Mouse (Mus musculus): ENCODE results near the gene Klk13. TPM values are rescaled to one million over a fixed set of nuclear protein-coding genes. Genes with fewer than 3 reads are reported as not detected.

Gene Klk13
- total RNA-seq, 2 experiments from 2014 or later, result not detected

DNA sequence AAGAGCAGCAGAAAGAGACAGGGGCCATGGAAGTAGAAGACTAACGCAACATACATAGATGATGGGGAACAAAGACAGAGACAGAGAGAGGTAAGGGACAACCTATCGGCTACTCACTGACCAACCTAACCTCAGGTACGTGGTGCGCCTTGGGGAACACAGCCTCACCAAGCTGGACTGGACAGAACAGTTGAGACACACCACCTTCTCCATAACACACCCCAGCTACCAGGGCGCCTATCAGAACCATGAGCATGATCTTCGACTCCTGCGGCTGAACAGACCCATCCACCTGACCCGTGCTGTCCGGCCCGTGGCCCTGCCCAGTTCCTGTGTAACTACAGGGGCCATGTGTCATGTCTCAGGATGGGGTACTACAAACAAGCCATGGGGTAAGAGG lies 58.3 kb downstream of the Klk13 start:
- peak in 1 of 2 experiments; percentile 4 for DNase-seq (ENCODE audit: low spot score in 2 of 2)

DNA sequence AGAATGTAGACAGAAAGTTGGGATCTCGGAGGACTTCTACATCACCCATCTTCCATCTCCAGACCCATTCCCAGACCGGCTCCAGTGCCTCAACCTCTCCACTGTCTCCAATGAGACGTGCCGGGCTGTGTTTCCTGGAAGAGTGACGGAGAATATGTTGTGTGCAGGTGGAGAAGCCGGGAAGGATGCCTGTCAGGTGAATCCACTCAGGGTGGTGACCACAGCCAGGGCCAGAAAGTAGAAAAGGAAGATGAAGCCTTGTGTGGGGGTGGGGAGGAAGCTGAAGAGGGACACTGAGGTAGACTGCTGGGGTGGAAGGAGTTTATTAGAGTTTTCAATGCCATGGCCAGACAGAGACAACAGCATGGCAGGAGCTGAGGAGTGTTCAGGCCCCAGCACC lies 59.5 kb downstream of the Klk13 start:
- DNase-seq (ENCODE audit: low spot score in 2 of 2), result peak in 1 of 2 experiments; percentile 4

DNA sequence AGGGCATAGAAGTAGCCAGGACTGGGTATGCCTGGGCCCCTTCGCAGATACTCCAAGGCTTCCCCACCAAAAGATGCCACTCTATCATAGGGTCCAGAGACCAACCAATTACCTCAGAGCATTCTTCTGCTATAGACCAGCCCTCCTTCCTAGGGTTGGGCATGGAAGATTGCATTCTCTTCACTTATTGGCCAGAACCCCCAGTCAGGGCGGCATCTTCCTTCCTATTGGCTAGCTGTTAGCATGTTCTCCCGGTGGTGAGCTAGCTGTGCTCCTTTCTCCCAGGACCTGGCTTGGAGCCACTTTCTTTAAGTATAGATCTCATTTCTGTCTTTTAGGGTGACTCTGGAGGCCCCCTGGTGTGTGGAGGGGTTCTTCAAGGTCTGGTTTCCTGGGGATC lies 60.5 kb downstream of the Klk13 start:
- peak in 1 of 2 experiments; percentile 5 for DNase-seq (ENCODE audit: low spot score in 2 of 2)

DNA sequence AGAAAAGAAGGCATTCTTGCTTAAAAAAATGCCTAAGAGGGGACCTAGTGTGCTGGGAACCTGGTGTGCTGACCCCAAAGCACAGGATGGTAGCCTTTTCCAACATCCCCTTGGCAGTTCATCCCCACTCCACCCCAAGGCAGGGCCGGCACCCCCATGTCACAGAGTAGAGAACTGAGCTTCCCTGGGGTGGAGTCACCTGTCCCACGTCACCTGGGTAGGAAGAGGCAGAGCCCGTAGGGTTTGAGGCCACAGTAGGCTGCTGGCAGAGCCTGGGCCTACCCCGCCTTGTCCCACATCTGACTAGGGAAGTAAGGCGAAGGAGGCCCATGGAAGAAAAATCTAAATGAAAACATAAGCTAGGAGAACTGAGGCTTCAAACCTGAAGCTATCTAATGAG lies 62.0 kb downstream of the Klk13 start, which contains the start of gene Klk11:
Klk11 (plus strand) TSS at position 241 of the 400 bp plus-strand sequence.
- DNase-seq (ENCODE audit: low spot score in 2 of 2), result peak in 1 of 2 experiments; percentile 4

DNA sequence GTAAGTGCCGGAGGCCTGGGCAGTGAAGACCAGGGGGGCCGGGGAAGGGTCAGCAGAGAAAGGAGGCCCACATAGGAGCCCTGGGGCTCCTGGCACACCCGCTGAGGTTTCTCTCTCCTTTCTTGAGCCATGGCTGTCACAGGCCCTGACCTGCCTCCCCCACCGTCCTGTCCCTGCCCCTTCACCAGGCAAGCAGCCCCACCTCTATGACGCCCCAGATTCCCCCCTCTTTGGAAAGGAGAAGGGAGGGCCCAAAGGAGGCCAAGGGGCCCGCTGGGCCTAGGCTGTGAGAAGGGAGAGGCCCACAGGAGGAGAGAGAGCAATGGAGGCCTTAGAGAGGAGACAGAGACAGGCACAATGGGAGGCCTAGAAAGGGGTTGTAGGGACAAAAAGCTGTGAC lies 62.4 kb downstream of the Klk13 start:
- peak in 1 of 2 experiments; percentile 6 for DNase-seq (ENCODE audit: low spot score in 2 of 2)

DNA sequence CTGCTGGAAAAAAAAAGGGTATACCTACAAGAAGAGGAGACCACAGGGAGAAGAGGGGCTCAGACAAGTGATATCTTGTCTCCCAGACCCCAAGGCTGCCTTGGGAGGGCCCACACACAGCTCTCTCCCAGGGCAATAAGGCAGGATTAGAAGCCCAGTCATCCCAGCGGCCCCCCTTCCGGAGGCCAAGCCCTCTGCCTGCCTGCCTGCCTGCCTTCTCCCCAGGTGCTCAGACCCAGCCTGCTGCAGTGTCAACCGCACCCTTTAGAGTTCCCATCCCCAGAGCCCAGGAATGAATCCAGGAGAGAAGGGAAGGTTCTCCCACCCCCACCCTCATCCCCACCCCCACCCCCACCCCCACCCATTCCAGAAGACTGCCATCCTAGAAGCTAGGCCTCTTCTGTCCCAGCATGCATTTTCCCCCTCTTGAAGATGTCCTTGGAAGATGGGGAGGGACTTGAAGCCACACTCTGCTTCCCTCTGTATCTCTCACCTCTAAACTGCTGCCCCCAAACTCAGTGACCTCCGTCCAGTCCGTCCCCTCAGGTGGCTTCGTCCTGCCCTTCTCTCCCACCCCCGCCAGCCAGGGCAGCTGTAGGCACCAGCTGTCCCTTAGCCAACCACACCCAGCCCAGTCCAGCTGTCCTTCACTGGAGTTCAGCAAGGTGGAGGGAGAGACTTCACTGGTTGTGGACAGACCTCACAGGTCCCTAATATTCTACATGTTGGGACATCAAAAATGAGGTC lies 63.1 kb downstream of the Klk13 start:
- DNase-seq (ENCODE audit: low spot score in 2 of 2), result peak in 1 of 2 experiments; percentile 6

DNA sequence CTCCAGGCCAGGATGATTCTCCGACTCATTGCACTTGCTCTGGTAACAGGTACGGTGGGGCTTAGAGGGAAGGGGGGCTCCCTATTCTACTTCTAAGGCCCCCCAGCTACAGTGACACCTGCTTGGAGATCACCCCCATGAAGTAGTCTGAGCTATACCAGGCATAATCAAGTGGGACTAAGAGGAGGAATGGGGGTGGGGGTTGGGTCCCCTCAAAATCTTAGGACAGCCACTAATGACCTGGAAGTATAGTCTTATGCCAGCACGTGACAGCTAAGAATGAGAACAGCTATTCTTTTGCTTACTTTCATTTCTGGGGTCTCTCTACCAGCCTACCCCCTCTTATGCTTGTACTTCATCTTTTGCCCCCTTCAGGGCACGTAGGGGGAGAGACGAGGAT lies 64.1 kb downstream of the Klk13 start:
- DNase-seq (ENCODE audit: low spot score in 2 of 2), result peak in 1 of 2 experiments; percentile 2

Other genes starting within 250 kb of the Klk13 start
- 1 to 10 TPM; 3.7 to 4.9 TPM for gene Vsig10l, start 249.4 kb upstream of the Klk13 start, total RNA-seq (2021)
- under 1 TPM; 0.54 to 0.64 TPM for gene Iglon5, start 222.5 kb upstream of the Klk13 start, total RNA-seq (2021)
- not detected for gene 4931406B18Rik, start 206.6 kb upstream of the Klk13 start, total RNA-seq (2021)
- 1 to 10 TPM; 4.4 to 5.5 TPM for gene Cd33, start 168.1 kb upstream of the Klk13 start, total RNA-seq (2021)
- gene Zfp658, start 150.3 kb upstream of the Klk13 start, total RNA-seq (2021), result 1 to 10 TPM; 2.2 to 2.3 TPM
- 10 to 100 TPM in 1 of 2 experiments, 1 to 10 TPM in 1; 7.8 to 11.8 TPM for gene Zfp719, start 133.0 kb upstream of the Klk13 start, total RNA-seq (2021)
- not detected for gene Zfp819, start 105.4 kb upstream of the Klk13 start, total RNA-seq (2021)
- not detected for gene Ceacam18, start 77.9 kb upstream of the Klk13 start, total RNA-seq (2021)
- gene Siglece, start 52.4 kb upstream of the Klk13 start, total RNA-seq (2021), result 1 to 10 TPM in 1 of 2 experiments, under 1 TPM in 1; 0.91 to 1.1 TPM
- 1 to 10 TPM; 4.9 to 5.4 TPM for gene Ctu1, start 40.6 kb upstream of the Klk13 start, total RNA-seq (2021)
- gene Klk14, start 22.1 kb upstream of the Klk13 start, total RNA-seq (2021), result not detected
- not detected for gene Klk12, start 56.3 kb downstream of the Klk13 start, total RNA-seq (2021)
- not detected for gene Klk11, start 62.0 kb downstream of the Klk13 start, total RNA-seq (2021)
- gene Klk10, start 68.5 kb downstream of the Klk13 start, total RNA-seq (2021), result under 1 TPM in 1 of 2 experiments, not detected in 1; 0.18 TPM
- not detected for gene Klk9, start 79.3 kb downstream of the Klk13 start, total RNA-seq (2021)
- gene Klk8, start 85.0 kb downstream of the Klk13 start, total RNA-seq (2021), result 1 to 10 TPM; 2.5 to 3.5 TPM
- gene Klk7, start 98.7 kb downstream of the Klk13 start, total RNA-seq (2021), result not detected
- gene Klk6, start 111.9 kb downstream of the Klk13 start, total RNA-seq (2021), result not detected
- not detected for gene Klk5, start 129.4 kb downstream of the Klk13 start, total RNA-seq (2021)
- gene Klk4, start 168.6 kb downstream of the Klk13 start, total RNA-seq (2021), result under 1 TPM in 1 of 2 experiments, not detected in 1; 0.21 TPM
- gene Klk15, start 221.2 kb downstream of the Klk13 start, total RNA-seq (2021), result not detected
- gene Klk1b8, start 238.1 kb downstream of the Klk13 start, total RNA-seq (2021), result not detected

Measured in gastrocnemius, postnatal 4 days (tissue).